Mouse (Mus musculus) intestine, embryonic 15.5 days (tissue): ENCODE data around the gene Gm8068. TPM values are rescaled to one million over a fixed set of nuclear protein-coding genes. Genes with fewer than 3 reads are reported as not detected.
"Not testable (repeated sequence)": the region's sequence is repeated elsewhere in the genome, so short reads cannot be mapped to it uniquely, and the experiment has no call there.

Experiments used
- ATAC-seq: fragments of 200-750 bp; cut with Nextera tagmentation; 2 replicates; pipeline ENCODE4 v1.8.0; 2017; ENCODE audit warnings: moderate TSS enrichment, moderate library complexity
- H3K27ac ChIP-seq: fragments of 300-500 bp; sonication (generic); 2 replicates; pipeline ENCODE4 v1.5.1; 2015; ENCODE audit warnings: mild to moderate bottlenecking, inconsistent platforms
- H3K27me3 ChIP-seq: fragments of 300-500 bp; sonication (generic); replicated peaks from 2 replicates; pipeline ENCODE4 v1.6.1; 2015; ENCODE audit warnings: inconsistent platforms
- H3K36me3 ChIP-seq: fragments of 300-500 bp; sonication (generic); 2 replicates; pipeline ENCODE4 v1.6.1; 2015; ENCODE audit warnings: inconsistent platforms
- H3K4me1 ChIP-seq: fragments of 300-500 bp; sonication (generic); replicated peaks from 2 replicates; pipeline ENCODE4 v1.6.1; 2015; ENCODE audit warnings: inconsistent platforms
- H3K4me2 ChIP-seq: fragments of 300-500 bp; sonication (generic); replicated peaks from 2 replicates; pipeline ENCODE4 v1.6.1; 2015; ENCODE audit warnings: mild to moderate bottlenecking, inconsistent platforms
- H3K4me3 ChIP-seq: fragments of 300-500 bp; sonication (generic); replicated peaks from 2 replicates; pipeline ENCODE4 v1.5.1; 2015; ENCODE audit warnings: inconsistent platforms
- H3K9ac ChIP-seq: fragments of 300-500 bp; sonication (generic); 2 replicates; pipeline ENCODE4 v1.6.1; 2015; ENCODE audit warnings: inconsistent platforms
- H3K9me3 ChIP-seq: fragments of 300-500 bp; sonication (generic); 2 replicates; pipeline ENCODE4 v1.6.1; 2016; ENCODE audit warnings: inconsistent platforms
- WGBS: fragments of 180-500 bp; shearing (Covaris S2); methylation state at CpG from one replicate; pipeline ENCODE4 v1.1.7; 2015; 5-methylcytosine and 5-hydroxymethylcytosine counted together
- polyA plus RNA-seq: library from polyadenylated mRNA; unstranded; fragments of >200 nt; fragmentation: Nextera tagmentation; extraction: Ambion mirVana; gene quantifications from 2 replicates; pipeline ENCODE4 v1.2.1, GENCODE M21; 2015

Gene Gm8068
- polyA plus RNA-seq = not detected in 2 replicates

DNA sequence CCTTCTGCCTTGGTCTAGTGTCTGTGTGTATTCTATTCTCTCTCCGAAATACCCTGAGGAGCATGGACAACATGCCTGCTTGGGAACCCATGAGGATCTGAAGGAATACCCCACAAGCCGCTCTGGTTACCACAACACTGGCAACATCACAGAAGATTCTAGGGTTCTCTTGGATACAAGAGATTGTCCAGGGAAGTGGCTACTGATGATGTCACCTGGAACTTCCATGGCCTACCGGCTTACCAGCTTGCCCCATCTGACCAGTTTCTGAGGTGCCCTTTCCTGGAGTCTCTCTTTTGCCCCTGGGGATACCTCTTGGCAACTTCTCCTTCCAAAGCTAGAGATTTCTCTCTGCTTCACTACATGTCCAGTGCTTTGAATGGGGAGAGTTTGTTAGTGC lies at the start of gene Gm8068:
Gene Gm8068 (minus strand): TSS at position 101 of the 400 bp plus-strand sequence.
- not testable (repeated sequence) for H3K9me3 ChIP-seq, H3K27me3 ChIP-seq, H3K9ac ChIP-seq, H3K36me3 ChIP-seq, H3K27ac ChIP-seq, H3K4me2 ChIP-seq, H3K4me3 ChIP-seq, H3K4me1 ChIP-seq, ATAC-seq
- WGBS = no CpG with 5 or more reads among the region's 3 CpGs

DNA sequence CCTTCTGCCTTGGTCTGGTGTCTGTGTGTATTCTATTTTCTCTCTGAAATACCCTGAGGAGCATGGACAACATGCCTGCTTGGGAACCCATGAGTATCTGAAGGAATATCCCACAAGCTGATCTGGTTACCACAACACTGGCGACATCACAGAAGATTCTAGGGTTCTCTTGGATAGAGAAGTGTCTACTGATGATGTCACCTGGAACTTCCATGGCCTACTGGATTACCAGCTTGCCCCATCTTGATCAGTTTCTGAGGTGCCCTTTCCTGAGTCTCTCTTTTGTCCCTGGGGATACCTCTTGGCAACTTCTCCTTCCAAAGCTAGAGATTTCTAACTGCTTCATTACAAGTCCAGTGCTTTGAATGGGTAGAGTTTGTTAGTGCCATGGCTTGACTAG lies 48.8 kb upstream of the Gm8068 start, which contains the start of gene Gm7929:
Gene Gm7929 (minus strand): TSS at position 101 of the 400 bp plus-strand sequence.
- H3K27ac ChIP-seq, H3K27me3 ChIP-seq, H3K36me3 ChIP-seq, H3K4me1 ChIP-seq, H3K4me2 ChIP-seq, H3K4me3 ChIP-seq, H3K9me3 ChIP-seq, H3K9ac ChIP-seq, ATAC-seq: not testable (repeated sequence)
- WGBS = 58% methylated on average over 1 of the region's 1 CpGs

DNA sequence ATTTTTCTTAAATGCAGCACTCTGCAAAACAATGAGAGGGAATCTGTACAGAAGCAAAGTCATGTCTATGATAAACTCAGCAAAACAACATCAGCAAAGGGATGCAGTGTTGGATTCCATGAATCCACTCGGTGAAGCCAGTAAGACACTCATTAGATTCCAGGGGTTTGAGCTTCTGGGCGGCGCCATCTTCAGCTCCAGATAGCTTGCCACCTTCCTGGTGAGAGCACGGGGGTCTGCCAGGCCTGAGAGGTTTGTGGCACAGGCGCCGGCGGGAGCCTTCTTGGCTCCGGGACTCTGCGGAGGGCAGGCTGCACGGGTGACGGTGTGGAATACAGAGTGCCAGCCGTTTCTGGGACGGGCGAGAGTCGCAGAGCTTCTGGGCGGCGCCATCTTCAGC lies 21.8 kb upstream of the Gm8068 start:
- not testable (repeated sequence) for H3K4me2 ChIP-seq, H3K27ac ChIP-seq, H3K36me3 ChIP-seq, H3K9me3 ChIP-seq, H3K9ac ChIP-seq, H3K4me3 ChIP-seq, ATAC-seq, H3K4me1 ChIP-seq, H3K27me3 ChIP-seq
- 69% methylated on average over 13 of the region's 17 CpGs for WGBS

DNA sequence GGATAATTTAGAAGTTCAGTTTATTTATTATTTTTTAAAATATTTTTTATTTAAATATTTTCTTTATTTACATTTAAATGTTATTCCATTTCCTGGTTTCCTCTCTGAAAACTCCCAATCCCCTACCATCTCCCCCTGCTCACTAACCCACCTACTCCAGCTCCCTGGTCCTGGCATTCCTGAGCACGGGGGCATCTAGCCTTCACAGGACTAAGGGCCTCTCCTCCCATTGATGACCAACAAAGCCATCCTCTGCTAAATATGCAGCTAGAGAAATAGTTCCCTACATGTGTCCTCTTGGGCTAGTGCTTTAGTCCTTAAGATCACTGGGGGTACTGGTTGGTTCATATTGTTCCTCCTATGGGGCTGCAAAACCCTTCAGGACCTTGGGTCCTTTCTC lies 15.5 kb upstream of the Gm8068 start:
- not testable (repeated sequence) for H3K9me3 ChIP-seq, H3K4me1 ChIP-seq, H3K9ac ChIP-seq, H3K27me3 ChIP-seq, H3K4me2 ChIP-seq, ATAC-seq, H3K4me3 ChIP-seq, H3K27ac ChIP-seq, H3K36me3 ChIP-seq
- WGBS = 84% methylated on average over 1 of the region's 1 CpGs

DNA sequence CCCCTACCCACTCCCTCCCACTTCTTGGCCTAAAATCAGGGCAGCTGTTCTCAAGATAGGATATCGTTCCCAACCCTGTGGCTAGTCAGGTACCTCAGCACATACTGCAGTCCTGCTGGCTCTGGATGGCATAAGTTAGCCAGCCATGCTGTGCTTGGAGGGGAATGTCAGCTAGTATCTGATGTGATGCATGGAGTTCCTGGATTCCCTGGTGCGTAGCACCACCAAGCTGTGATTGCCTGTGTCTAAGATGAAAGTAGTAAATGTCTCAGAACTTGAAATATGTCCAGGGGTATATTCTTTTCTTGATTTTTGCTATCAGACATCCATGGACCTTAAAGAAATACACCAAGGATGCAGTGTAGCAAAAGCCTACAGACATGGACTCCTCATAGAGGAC lies 53.5 kb downstream of the Gm8068 start:
- H3K9ac ChIP-seq, H3K36me3 ChIP-seq, ATAC-seq, H3K4me3 ChIP-seq, H3K4me1 ChIP-seq, H3K9me3 ChIP-seq, H3K27ac ChIP-seq, H3K4me2 ChIP-seq, H3K27me3 ChIP-seq: not testable (repeated sequence)
- WGBS = 95% methylated on average over 2 of the region's 2 CpGs

Other genes starting within 250 kb of the Gm8068 start
- gene Gm7954, start 248.4 kb downstream of the Gm8068 start, polyA plus RNA-seq = not detected in 2 replicates
- gene Gm3486, start 212.4 kb downstream of the Gm8068 start, polyA plus RNA-seq = not detected in 2 replicates
- gene Gm7970, start 146.3 kb downstream of the Gm8068 start, polyA plus RNA-seq = not detected in 2 replicates
- gene 1700049E17Rik2, start 128.7 kb downstream of the Gm8068 start, polyA plus RNA-seq = not detected in 2 replicates
- gene Gm3072, start 77.3 kb downstream of the Gm8068 start, polyA plus RNA-seq = not detected in 2 replicates
- gene Gm3676, start 55.4 kb downstream of the Gm8068 start, polyA plus RNA-seq = not detected in 2 replicates
- not detected in 2 replicates for gene Gm7929, start 48.7 kb upstream of the Gm8068 start, polyA plus RNA-seq
- gene Gm47189, start 70.6 kb upstream of the Gm8068 start, polyA plus RNA-seq = not detected in 2 replicates
- gene Gm7980, start 205.4 kb upstream of the Gm8068 start, polyA plus RNA-seq = not detected in 2 replicates
- not detected in 2 replicates for gene 1700049E17Rik1, start 223.1 kb upstream of the Gm8068 start, polyA plus RNA-seq
- not detected in 2 replicates for gene 1700024B05Rik, start 242.1 kb upstream of the Gm8068 start, polyA plus RNA-seq